Mouse (Mus musculus) midbrain, postnatal 0 days (tissue): ENCODE results near the gene Coro2a. TPM values are rescaled to one million over a fixed set of nuclear protein-coding genes. Genes with fewer than 3 reads are reported as not detected.
A peak's percentile ranks its signal among the peaks of the same experiment; 100 is the strongest.
"Not testable (repeated sequence)": the region's sequence is repeated elsewhere in the genome, so short reads cannot be mapped to it uniquely, and the experiment has no call there.

Experiments used
- ATAC-seq: fragments of 200-750 bp; cut with Nextera tagmentation; 2 replicates; pipeline ENCODE4 v1.8.0; 2017; ENCODE audit warnings: moderate number of reproducible peaks, mild to moderate bottlenecking, moderate TSS enrichment, moderate library complexity; ENCODE audit not compliant: low FRiP score
- DNase-seq: peaks from one replicate; pipeline ENCODE4 v3.0.0-alpha.2; 2015; ENCODE audit warnings: low spot score
- H3K27ac ChIP-seq: fragments of 300-500 bp; sonication (generic); 2 replicates; pipeline ENCODE4 v1.5.1; 2014; ENCODE audit warnings: low read depth, mild to moderate bottlenecking, low read length, mixed read lengths
- H3K27me3 ChIP-seq: fragments of 300-500 bp; sonication (generic); 2 replicates; pipeline ENCODE4 v1.6.1; 2014; ENCODE audit warnings: low read length, control low read depth, mixed read lengths; ENCODE audit not compliant: insufficient read depth
- H3K36me3 ChIP-seq: fragments of 300-500 bp; sonication (generic); 2 replicates; pipeline ENCODE4 v1.6.1; 2014; ENCODE audit warnings: low read length, control low read depth, mixed read lengths; ENCODE audit not compliant: insufficient read depth
- H3K4me1 ChIP-seq: fragments of 300-500 bp; sonication (generic); 2 replicates; pipeline ENCODE4 v1.6.1; 2014; ENCODE audit warnings: mild to moderate bottlenecking, control low read depth, antibody characterized with exemption, low read length, mixed read lengths; ENCODE audit not compliant: insufficient read depth
- H3K4me2 ChIP-seq: fragments of 300-500 bp; sonication (generic); 2 replicates; pipeline ENCODE4 v1.6.1; 2014; ENCODE audit warnings: low read depth, mild to moderate bottlenecking, low read length, mixed read lengths; ENCODE audit not compliant: poor library complexity, severe bottlenecking
- H3K4me3 ChIP-seq: fragments of 300-500 bp; sonication (generic); 2 replicates; pipeline ENCODE4 v1.5.1; 2014; ENCODE audit warnings: low read depth, mild to moderate bottlenecking, low read length, moderate library complexity
- H3K9ac ChIP-seq: fragments of 300-500 bp; sonication (generic); replicated peaks from 2 replicates; pipeline ENCODE4 v1.6.1; 2014; ENCODE audit warnings: mild to moderate bottlenecking, low read length, moderate library complexity, mixed read lengths; ENCODE audit not compliant: poor library complexity, severe bottlenecking
- H3K9me3 ChIP-seq: fragments of 300-500 bp; sonication (generic); 2 replicates; pipeline ENCODE4 v1.6.1; 2016; ENCODE audit warnings: low read length, control low read depth
- CTCF ChIP-seq: IDR thresholded peaks from 2 replicates; pipeline ENCODE4 v1.5.1; 2016; ENCODE audit warnings: antibody characterized with exemption, mild to moderate bottlenecking
- WGBS: fragments of 180-500 bp; shearing (Covaris S2); extraction: QIAGEN DNeasy Blood & Tissue Kit; methylation state at CpG from one replicate; pipeline ENCODE4 v1.1.7; 2014; 5-methylcytosine and 5-hydroxymethylcytosine counted together
- polyA plus RNA-seq: library from polyadenylated mRNA; unstranded; fragments of >200 nt; fragmentation: Nextera tagmentation; extraction: Ambion mirVana; gene quantifications from 2 replicates; pipeline ENCODE4 v1.2.1, GENCODE M21; 2015
- total RNA-seq: library from RNA; depleted of rRNA; stranded (reverse); fragments of >200 nt; gene quantifications from 2 replicates; pipeline ENCODE4 v1.2.3, GENCODE M21; 2014

Gene Coro2a
- total and polyA plus RNA-seq, 2 experiments from 2014 or later: 7.8 to 33.2 TPM

DNA sequence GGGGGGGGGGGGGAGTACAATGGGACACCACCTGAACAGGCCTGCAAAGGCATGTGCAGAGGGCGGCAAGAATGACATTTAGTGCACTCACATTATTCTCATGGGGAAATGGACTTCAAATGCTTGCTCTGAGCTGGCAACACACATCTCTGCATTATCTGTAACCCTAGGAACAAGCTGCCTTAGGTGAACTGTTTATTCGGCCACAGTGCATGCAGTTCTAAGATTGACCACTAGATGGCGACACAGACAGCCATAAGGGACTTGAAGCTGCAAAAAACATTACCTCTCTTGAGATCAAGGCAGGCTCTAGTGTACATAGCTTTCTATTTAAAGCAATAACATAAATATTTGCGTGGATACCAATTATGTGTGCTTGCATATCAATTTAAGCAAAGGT is 9.2 kb upstream of the Coro2a start:
- peak; percentile 100 for TF ChIP-seq CTCF
- Histone ChIP-seq H3K4me2 (no peak overlapping the region), H3K27ac (no peak overlapping the region), H3K4me1 (0 out of 2 replicates have a peak, but pooled peaks cover 4% of the 10 kb centered on the region), H3K36me3 (no peaks in the 10 kb centered on the region), H3K4me3 (no peak overlapping the region), H3K9ac (no peak overlapping the region), H3K27me3 (no peaks in the 10 kb centered on the region), H3K9me3 (no peaks in the 10 kb centered on the region)
- DNase-seq: peak; percentile 90
- WGBS: 0% methylated on average over 4 of the region's 4 CpGs
- ATAC-seq: peak; percentile 57

DNA sequence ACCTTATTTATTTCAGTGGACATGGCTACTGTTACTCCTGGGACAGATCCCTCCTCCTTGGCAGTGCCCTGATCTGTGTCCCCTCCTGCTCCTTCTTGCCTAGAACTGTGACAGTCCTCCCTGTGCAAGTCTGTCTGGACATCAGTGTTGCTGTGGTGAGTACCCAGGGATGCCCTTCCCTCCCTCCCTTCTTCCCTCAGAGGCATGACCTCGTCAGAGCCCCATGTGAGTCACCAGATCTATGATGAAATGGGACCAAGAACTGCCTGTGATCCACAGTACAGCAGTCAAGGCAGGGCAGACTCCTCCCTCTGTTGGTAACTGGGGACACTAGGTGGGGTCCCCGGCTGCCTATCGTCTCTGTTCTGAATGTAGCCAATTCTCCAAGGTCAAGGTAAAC is 5.6 kb upstream of the Coro2a start:
- no peak for TF ChIP-seq CTCF
- ATAC-seq (no peak), DNase-seq (no peak)
- H3K9me3 ChIP-seq: no peaks in the 10 kb centered on the region
- H3K36me3 ChIP-seq: no peaks in the 10 kb centered on the region
- 0 out of 2 replicates have a peak, but pooled peaks cover 4% of the 10 kb centered on the region for H3K4me1 ChIP-seq
- H3K9ac ChIP-seq: no peak overlapping the region
- no peak overlapping the region for H3K4me2 ChIP-seq
- 80% methylated on average over 3 of the region's 3 CpGs for WGBS
- no peaks in the 10 kb centered on the region for H3K27me3 ChIP-seq
- no peak overlapping the region for H3K4me3 ChIP-seq
- H3K27ac ChIP-seq: no peak overlapping the region

DNA sequence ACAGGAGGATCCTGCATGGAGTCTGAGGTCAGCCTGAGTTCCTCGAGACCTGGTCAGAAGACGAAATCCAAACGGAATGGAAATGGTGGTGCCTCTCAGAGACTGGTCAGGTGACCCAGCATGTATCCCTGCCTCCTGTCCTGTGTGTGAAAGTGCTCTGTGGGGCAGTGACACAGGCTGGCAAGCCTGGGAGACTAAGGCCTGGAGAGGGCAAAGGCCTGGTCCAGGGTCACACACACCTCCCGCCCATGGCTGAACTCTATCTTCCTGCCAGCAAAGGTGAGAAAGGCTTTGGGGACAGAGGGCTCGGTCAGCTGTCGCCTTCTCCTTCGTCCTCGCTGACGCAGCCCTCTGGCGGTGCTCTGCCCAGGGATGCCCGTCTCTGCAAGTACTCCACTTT is 3.4 kb upstream of the Coro2a start:
- Histone ChIP-seq H3K4me2 (no peak overlapping the region), H3K4me3 (no peak overlapping the region), H3K27ac (no peak overlapping the region), H3K27me3 (no peaks in the 10 kb centered on the region), H3K9me3 (no peaks in the 10 kb centered on the region), H3K9ac (no peak overlapping the region), H3K4me1 (peaks cover 2% of the 10 kb centered on the region; the same call in 1 of the 2 replicates), H3K36me3 (no peaks in the 10 kb centered on the region)
- 70% methylated on average over 11 of the region's 11 CpGs for WGBS
- TF ChIP-seq CTCF: no peak
- DNase-seq (no peak), ATAC-seq (no peak)

DNA sequence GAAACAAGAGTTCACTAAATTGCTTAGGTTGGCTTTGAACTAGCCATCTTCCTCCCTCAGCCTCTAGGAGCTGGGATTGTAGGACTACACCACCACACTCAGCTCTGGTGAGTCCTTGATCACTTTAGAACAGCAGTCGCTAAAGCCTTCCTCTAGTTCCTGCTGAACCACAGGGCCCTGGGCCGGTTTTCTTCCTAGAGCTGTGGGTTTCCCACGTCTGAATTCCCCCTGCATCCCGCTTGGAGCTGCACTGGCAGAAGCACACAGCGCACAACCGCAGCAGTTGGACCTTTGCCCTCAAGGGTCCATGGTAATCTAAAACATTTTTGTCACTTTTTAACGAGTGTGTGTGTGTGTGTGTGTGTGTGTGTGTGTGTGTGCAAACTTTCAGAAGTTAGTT is 702 bp upstream of the Coro2a start:
- Histone ChIP-seq H3K4me2 (no peak overlapping the region), H3K4me3 (no peak overlapping the region), H3K9me3 (no peaks in the 10 kb centered on the region), H3K4me1 (peaks cover 5% of the 10 kb centered on the region; the same call in 1 of the 2 replicates), H3K27me3 (no peaks in the 10 kb centered on the region), H3K36me3 (no peaks in the 10 kb centered on the region), H3K9ac (no peak overlapping the region), H3K27ac (no peak overlapping the region)
- DNase-seq (no peak), ATAC-seq (no peak)
- no peak for TF ChIP-seq CTCF
- WGBS: 56% methylated on average over 7 of the region's 7 CpGs

DNA sequence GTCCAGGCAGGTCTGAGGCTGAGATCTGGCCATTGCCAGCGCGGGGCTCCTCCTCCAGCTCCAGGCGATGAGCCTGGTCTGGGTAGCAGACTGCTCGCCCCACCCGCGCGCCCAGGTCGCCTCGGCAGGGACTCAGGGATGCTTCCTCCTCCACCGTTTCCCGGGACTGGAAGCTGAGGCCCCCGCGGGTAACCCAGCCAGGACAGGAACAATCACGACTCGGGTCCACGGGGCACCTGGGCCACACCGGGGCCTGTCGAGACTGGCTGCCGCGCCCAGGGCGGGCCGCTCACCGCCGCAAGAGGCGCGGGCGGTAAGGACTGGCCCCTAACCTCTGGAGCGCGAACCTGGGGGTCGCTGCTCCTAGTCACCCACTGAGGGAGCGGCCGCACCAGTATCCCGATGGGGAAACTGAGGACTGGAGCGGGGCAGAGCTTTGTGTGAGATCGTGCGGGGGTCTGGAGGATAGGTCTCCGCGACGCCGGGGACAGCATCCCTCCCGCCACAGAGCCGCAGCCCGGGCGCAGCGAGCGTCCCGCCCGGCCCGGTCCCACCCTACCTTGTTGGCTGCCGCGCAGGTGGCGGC is 651 bp downstream of the Coro2a start:
- H3K4me2 ChIP-seq: peak overlapping the region; percentile 88
- TF ChIP-seq CTCF: no peak; the same call in 1 of the 2 replicates
- peaks cover 5% of the 10 kb centered on the region; the same call in 1 of the 2 replicates for H3K4me1 ChIP-seq
- H3K9me3 ChIP-seq: no peaks in the 10 kb centered on the region
- H3K27ac ChIP-seq: peak overlapping the region; percentile 43; the same call in 1 of the 2 replicates
- no peak for DNase-seq
- ATAC-seq: peak; percentile 27
- under 1% methylated on average over 50 of the region's 52 CpGs for WGBS
- H3K9ac ChIP-seq: peak overlapping the region; percentile 83
- peak overlapping the region; percentile 76 for H3K4me3 ChIP-seq
- no peaks in the 10 kb centered on the region for H3K36me3 ChIP-seq
- no peaks in the 10 kb centered on the region for H3K27me3 ChIP-seq

DNA sequence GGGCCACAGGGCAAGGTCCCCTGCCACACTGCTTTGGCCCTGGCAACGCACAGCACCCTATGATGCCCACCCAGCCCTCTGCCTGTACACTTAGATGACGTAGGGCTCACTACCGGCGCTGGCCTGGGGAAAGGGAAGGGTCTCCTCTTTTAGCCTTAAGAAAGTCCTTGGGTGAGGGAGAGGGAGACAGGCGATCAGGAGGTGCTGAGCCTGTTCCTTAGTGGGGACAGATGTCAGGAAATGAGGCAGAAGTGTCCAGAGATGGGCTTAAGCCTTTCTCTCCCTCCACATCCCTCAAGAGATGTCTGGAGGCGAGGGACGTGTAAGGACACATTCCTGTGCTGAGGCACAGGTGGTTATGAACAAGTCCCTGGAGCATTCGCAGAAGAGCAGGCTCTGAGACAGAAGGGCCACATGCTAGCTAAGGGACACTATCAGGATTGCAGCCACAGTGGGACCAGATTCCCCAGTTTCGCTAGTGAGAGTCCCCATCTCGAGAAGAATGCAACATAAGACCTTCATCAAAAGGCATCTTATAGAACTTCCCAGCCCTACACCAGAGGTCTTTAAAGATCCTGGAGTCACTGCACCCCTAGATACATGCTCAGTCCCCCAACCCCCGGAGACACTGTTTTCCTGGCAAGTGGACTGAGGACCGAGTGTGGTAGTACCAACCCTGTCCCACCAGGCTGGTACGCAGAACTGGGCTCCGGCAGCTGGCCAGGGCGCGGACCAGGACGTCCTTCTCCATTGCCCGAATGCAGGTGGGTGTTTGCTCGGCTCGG is 1.3 kb downstream of the Coro2a start:
- Histone ChIP-seq H3K4me3 (peak overlapping the region; percentile 76), H3K9me3 (no peaks in the 10 kb centered on the region), H3K4me1 (peaks cover 5% of the 10 kb centered on the region; the same call in 1 of the 2 replicates), H3K27me3 (no peaks in the 10 kb centered on the region), H3K36me3 (no peaks in the 10 kb centered on the region), H3K27ac (0 out of 2 replicates have a peak overlapping the region, but pooled peaks have one; percentile 18), H3K9ac (peak overlapping the region; percentile 83), H3K4me2 (peak overlapping the region; percentile 88)
- 42% methylated on average over 20 of the region's 20 CpGs for WGBS
- no peak for DNase-seq
- no peak for TF ChIP-seq CTCF
- peak; percentile 4; the same call in 1 of the 2 replicates for ATAC-seq

DNA sequence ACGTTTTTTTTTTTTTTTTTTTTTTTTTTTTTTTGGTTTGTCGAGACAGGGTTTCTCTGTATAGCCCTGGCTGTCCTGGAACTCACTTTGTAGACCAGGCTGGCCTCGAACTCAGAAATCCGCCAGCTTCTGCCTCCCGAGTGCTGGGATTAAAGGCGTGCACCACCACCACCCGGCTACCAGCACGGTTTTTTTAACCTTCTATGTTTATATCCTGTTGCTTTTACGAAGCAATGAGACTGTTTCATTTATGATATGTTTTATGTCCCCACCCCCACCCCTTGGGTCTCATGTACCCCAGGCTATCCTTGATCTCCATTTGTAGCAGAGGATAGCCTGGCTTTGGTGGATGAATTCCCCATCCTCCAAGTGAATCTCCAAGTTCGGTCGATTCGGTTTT is 2.4 kb downstream of the Coro2a start:
- WGBS: 86% methylated on average over 11 of the region's 12 CpGs
- H3K27me3 ChIP-seq, H3K27ac ChIP-seq, ATAC-seq, H3K4me1 ChIP-seq, H3K4me3 ChIP-seq, DNase-seq, H3K36me3 ChIP-seq, H3K9ac ChIP-seq, H3K9me3 ChIP-seq, H3K4me2 ChIP-seq: not testable (repeated sequence)
